Mouse (Mus musculus): ENCODE results near the gene Lpar6. TPM values are rescaled to one million over a fixed set of nuclear protein-coding genes. Genes with fewer than 3 reads are reported as not detected.

The Lpar6 gene
- polyA plus RNA-seq, 1 experiment from 2014 or later: 22.4 TPM

MicroRNAs encoded within 50 kb of the gene (microRNA counts, 519-probe panel; counts per million panel counts)
- not detected for microRNA mmu-miR-687

Small RNAs within 50 kb of the gene (microRNA-seq; reads per million reads assigned to microRNA genes)
- gene Mir687 (ENCODE audit: borderline number of aligned reads): not detected

Other genes with a start within 250 kb of the Lpar6 start
- gene Cysltr2, start 188.8 kb upstream of the Lpar6 start, polyA plus RNA-seq (2014; fragmentation: Nextera tagmentation; extraction: Ambion mirVana): not detected in 2 replicates
- 203 and 209 TPM in 2 replicates for gene Rcbtb2, start 114.9 kb upstream of the Lpar6 start, polyA plus RNA-seq (2014; fragmentation: Nextera tagmentation; extraction: Ambion mirVana)
- 25.6 and 26.2 TPM in 2 replicates for gene Rb1, start 87.9 kb downstream of the Lpar6 start, polyA plus RNA-seq (2014; fragmentation: Nextera tagmentation; extraction: Ambion mirVana)
- gene Itm2b, start 147.4 kb downstream of the Lpar6 start, polyA plus RNA-seq (2014; fragmentation: Nextera tagmentation; extraction: Ambion mirVana): 378 and 386 TPM in 2 replicates

Measured in embryonic facial prominence, embryonic 11.5 days (tissue).